Mouse (Mus musculus) cerebellum, postnatal 14 days (tissue): ENCODE results near the gene Gm14744.
"Not testable (repeated sequence)": the region's sequence is repeated elsewhere in the genome, so short reads cannot be mapped to it uniquely, and the experiment has no call there.

Source experiments
- DNase-seq, 2 experiments: peaks; one replicate each; pipeline ENCODE4 v3.0.0; 2021; ENCODE audit warnings: mixed read lengths in 2 of 2

The Gm14744 gene

DNA sequence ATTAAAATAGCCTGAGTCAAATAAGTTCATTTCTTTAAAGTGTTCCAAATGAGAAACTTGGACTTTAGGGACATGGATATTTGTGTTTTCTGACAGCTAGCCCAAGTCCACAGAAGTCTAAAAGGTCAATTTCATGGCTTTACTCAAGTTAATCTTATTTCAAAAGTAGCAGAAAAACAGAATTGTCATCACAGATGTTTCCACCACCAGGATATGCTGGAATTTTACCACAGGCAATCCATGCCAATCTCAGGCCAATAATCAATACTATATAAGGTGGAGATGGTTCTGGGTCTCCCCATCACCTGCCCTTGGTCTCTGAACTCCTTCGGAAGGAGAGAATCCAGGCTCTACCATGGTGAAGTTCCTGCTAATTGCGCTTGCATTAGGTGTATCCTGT is at the start of gene Gm14744:
Gene Gm14744 (plus strand): TSS at position 301 of the 400 bp plus-strand sequence.
- DNase-seq: not testable (repeated sequence)

DNA sequence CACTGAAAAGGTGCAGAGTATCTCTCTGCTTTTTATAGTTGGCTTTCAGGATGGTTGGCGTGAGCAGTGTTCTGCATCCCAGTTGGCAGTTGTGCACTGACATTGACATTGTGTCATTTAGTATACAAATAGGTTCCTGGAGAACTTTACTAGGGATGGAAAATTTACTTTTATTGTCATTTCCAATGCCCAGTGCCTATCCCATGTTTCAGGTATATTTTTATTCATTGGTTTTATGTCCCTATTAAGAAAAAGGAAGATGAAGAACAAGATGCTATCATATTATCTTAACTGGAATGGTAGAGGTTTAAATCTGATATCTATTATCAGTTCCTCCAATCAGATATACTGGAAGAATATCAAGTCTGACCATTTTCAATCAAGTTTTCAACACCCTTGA is 11.0 kb upstream of the Gm14744 start, which contains the start of gene Pbsn:
Gene Pbsn (minus strand): TSS at position 101 of the 400 bp plus-strand sequence.
- DNase-seq: no peak

DNA sequence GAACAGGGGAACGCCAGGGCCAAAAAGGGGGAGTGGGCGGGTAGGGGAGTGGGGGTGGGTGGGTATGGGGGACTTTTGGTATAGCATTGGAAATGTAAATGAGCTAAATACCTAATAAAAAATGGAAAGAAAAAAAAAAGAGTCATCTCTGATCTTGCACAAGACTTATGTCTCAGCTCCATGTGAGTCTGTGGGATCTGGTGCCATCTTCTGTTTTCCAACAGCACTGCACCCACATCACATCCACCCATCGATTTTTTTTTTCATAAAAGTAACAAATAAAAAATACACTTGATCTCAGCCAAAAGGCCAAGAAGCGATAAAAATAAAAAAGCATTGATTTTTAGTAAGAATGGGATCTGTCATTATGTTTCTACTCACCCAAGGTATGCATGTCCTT is 15.5 kb downstream of the Gm14744 start:
- peak in 1 of 2 experiments; percentile 2 for DNase-seq
